Mouse (Mus musculus): ENCODE data around the gene Tex44. TPM values are rescaled to one million over a fixed set of nuclear protein-coding genes. Genes with fewer than 3 reads are reported as not detected.
A peak's percentile ranks its signal among the peaks of the same experiment; 100 is the strongest.

Tex44 gene
- polyA plus RNA-seq, 1 experiment from 2014 or later = not detected

DNA sequence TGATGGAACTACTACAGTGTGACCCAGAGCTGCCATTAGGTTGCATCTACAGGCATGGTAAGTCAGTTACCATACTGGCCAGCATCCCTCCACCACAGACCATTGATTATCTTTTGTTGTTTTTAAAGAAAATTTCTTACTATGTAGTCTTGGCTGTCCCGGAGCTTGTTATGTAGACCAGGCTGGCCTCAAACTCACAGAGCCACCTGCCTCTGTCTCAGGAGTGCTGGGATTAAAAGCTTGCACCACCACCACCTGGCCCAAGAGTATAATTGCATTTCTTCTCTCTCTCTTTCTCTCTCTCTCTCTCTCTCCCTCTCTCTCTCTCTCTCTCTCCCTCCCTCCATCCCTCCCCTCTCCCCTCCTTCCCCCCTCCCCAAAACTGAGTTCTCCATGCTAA, 1.8 kb upstream of the Tex44 start:
- Histone ChIP-seq H3K4me3 (no peak overlapping the region), H3K27ac (no peak overlapping the region), H3K9ac (no peak overlapping the region), H3K9me3 (no peaks in the 10 kb centered on the region), H3K4me1 (peaks cover 26% of the 10 kb centered on the region), H3K36me3 (no peaks in the 10 kb centered on the region), H3K4me2 (replicated peaks) (no peak overlapping the region), H3K27me3 (no peaks in the 10 kb centered on the region)
- ATAC-seq (ENCODE audit: low FRiP score, low read depth) = no peak
- WGBS = 81% methylated on average over 1 of the region's 1 CpGs

DNA sequence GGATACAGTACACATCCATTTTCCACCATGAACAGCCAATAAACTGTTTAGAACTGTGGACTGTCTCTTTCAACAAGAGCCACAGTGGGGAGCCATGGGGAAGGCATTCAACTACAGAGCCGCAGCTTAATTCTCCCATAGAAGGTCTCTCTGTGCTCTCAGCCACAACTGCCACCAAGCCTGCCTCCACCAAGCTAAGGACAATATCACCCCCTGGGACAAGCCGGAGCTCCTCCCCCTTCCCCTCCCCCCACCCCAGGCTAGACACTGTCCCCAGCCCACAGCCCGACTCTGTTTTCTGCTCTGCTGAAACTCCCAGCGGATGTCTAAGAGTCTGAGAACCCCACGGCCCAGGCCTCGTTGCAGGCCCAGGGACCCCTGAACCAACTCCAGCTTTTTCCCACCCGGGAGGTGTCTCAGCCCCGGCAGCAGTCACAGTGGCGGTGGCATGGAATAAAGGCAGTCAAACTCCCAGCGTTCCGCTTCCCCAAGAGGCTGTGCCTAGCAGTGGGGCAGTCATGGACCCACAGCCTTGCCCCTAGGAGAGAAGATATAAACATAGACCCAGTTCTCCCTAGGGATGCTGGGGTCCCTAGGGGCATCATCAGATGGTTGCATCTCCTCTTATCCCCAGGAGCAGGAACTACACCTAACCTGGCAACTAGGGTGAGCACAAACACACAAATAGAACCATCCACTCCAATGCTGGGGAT, 1.1 kb upstream of the Tex44 start:
- Histone ChIP-seq H3K27ac (0 out of 2 replicates have a peak overlapping the region, but pooled peaks have one; percentile 22), H3K4me1 (peaks cover 26% of the 10 kb centered on the region), H3K36me3 (no peaks in the 10 kb centered on the region), H3K9me3 (no peaks in the 10 kb centered on the region), H3K4me2 (replicated peaks) (no peak overlapping the region), H3K27me3 (no peaks in the 10 kb centered on the region), H3K4me3 (no peak overlapping the region), H3K9ac (0 out of 2 replicates have a peak overlapping the region, but pooled peaks have one; percentile 39)
- ATAC-seq (ENCODE audit: low FRiP score, low read depth) = no peak
- 30% methylated on average over 11 of the region's 11 CpGs for WGBS

GRCm38 (mm10) chr1:86430056-86430455, 3.9 kb downstream of the Tex44 start:
- peaks cover 20% of the 10 kb centered on the region for H3K4me1 ChIP-seq
- H3K4me2 ChIP-seq (replicated peaks) = no peak overlapping the region
- H3K36me3 ChIP-seq = no peaks in the 10 kb centered on the region
- no peak overlapping the region for H3K4me3 ChIP-seq
- WGBS = 47% methylated on average over 2 of the region's 2 CpGs
- no peak overlapping the region for H3K27ac ChIP-seq
- no peak for ATAC-seq (ENCODE audit: low FRiP score, low read depth)
- no peaks in the 10 kb centered on the region for H3K9me3 ChIP-seq
- H3K9ac ChIP-seq = no peak overlapping the region
- H3K27me3 ChIP-seq = no peaks in the 10 kb centered on the region

- Histone ChIP-seq H3K4me1 (peaks cover 29% of the 10 kb centered on the region), H3K27me3 (no peaks in the 10 kb centered on the region), H3K4me2 (replicated peaks) (no peak overlapping the region), H3K27ac (no peak overlapping the region; the same call in 1 of the 2 replicates), H3K9me3 (no peaks in the 10 kb centered on the region), H3K36me3 (no peaks in the 10 kb centered on the region), H3K9ac (no peak overlapping the region), H3K4me3 (no peak overlapping the region)
- WGBS = 84% methylated on average over 4 of the region's 4 CpGs
- no peak for ATAC-seq (ENCODE audit: low FRiP score, low read depth)
Measured at GRCm38 (mm10) chr1:86432778-86433177, 6.6 kb downstream of the Tex44 start.

GRCm38 (mm10) chr1:86433359-86433758, 7.2 kb downstream of the Tex44 start:
- WGBS = 77% methylated on average over 7 of the region's 7 CpGs
- peak overlapping the region; percentile 98 for H3K27ac ChIP-seq
- ATAC-seq (ENCODE audit: low FRiP score, low read depth) = no peak
- H3K4me1 ChIP-seq = peaks cover 32% of the 10 kb centered on the region
- peak overlapping the region; percentile 76; the same call in 1 of the 2 replicates for H3K9ac ChIP-seq
- no peaks in the 10 kb centered on the region for H3K36me3 ChIP-seq
- H3K27me3 ChIP-seq = no peaks in the 10 kb centered on the region
- H3K4me3 ChIP-seq = no peak overlapping the region
- H3K4me2 ChIP-seq (replicated peaks) = peak overlapping the region; percentile 88; the same call in 1 of the 2 replicates
- no peaks in the 10 kb centered on the region for H3K9me3 ChIP-seq

DNA sequence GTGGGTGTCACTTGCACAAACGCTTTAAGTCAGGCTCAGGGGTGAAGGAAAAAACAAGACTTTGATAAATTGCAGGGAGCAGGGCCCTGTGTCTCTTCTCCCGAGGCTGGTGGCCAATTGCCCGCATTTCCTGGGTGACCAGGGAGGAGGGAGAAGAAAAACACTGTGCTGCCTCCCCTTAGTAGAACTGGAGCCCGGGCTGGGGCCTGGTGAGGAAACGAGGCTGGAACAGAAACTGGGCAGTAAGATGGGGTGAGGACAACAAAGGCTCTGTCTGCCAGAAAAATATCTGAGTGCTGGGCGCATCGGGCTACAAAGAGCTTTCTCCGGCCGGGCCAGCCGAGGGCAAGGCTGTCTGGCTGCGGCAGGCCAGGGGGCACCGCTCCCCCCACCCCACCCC, 7.9 kb downstream of the Tex44 start:
- peaks cover 32% of the 10 kb centered on the region for H3K4me1 ChIP-seq
- 0% methylated on average over 12 of the region's 12 CpGs for WGBS
- no peaks in the 10 kb centered on the region for H3K36me3 ChIP-seq
- peak overlapping the region; percentile 76 for H3K9ac ChIP-seq
- no peaks in the 10 kb centered on the region for H3K9me3 ChIP-seq
- H3K4me2 ChIP-seq (replicated peaks) = peak overlapping the region; percentile 88
- peak overlapping the region; percentile 98 for H3K27ac ChIP-seq
- H3K27me3 ChIP-seq = no peaks in the 10 kb centered on the region
- peak overlapping the region; percentile 59 for H3K4me3 ChIP-seq
- peak; percentile 66 for ATAC-seq (ENCODE audit: low FRiP score, low read depth)

GRCm38 (mm10) chr1:86434439-86435201, 8.5 kb downstream of the Tex44 start:
- ATAC-seq (ENCODE audit: low FRiP score, low read depth) = peak; percentile 92
- Histone ChIP-seq H3K27me3 (no peaks in the 10 kb centered on the region), H3K4me1 (peaks cover 36% of the 10 kb centered on the region), H3K9ac (peak overlapping the region; percentile 76), H3K36me3 (no peaks in the 10 kb centered on the region), H3K4me3 (peak overlapping the region; percentile 59), H3K27ac (peak overlapping the region; percentile 98), H3K4me2 (replicated peaks) (peak overlapping the region; percentile 88), H3K9me3 (no peaks in the 10 kb centered on the region)
- WGBS = 4% methylated on average over 46 of the region's 46 CpGs

- H3K27ac ChIP-seq = peak overlapping the region; percentile 98
- peak; percentile 56 for ATAC-seq (ENCODE audit: low FRiP score, low read depth)
- 39% methylated on average over 13 of the region's 13 CpGs for WGBS
Measured at GRCm38 (mm10) chr1:86435302-86435821, 9.2 kb downstream of the Tex44 start.

GRCm38 (mm10) chr1:86437219-86438013, 11.3 kb downstream of the Tex44 start:
- H3K27ac ChIP-seq = 0 out of 2 replicates have a peak overlapping the region, but pooled peaks have one; percentile 6

More at GRCm38 (mm10) chr1:86435302-86435821, 9.2 kb downstream of the Tex44 start:
- Histone ChIP-seq H3K4me2 (replicated peaks) (peak overlapping the region; percentile 88), H3K27me3 (no peaks in the 10 kb centered on the region), H3K4me3 (peak overlapping the region; percentile 59; the same call in 1 of the 2 replicates), H3K36me3 (no peaks in the 10 kb centered on the region), H3K9ac (0 out of 2 replicates have a peak overlapping the region, but pooled peaks have one; percentile 76), H3K9me3 (no peaks in the 10 kb centered on the region), H3K4me1 (peaks cover 43% of the 10 kb centered on the region)

DNA sequence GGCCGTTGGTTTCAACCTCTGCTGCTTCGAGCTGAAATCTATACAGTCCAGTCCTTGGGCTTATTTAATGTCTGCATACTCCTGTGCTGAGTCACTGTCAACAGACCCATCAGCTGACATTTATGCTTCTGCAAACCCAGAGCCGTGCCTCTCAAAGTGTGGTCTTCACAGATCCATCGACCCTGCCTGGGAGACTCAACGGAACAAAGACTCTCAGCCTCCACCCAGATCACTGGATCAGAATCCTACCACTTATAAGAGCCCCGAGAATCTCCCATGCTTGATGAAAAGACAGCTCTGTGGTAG, 11.8 kb downstream of the Tex44 start:
- no peak for ATAC-seq (ENCODE audit: low FRiP score, low read depth)
- Histone ChIP-seq H3K27ac (0 out of 2 replicates have a peak overlapping the region, but pooled peaks have one; percentile 6), H3K4me1 (peaks cover 50% of the 10 kb centered on the region), H3K36me3 (no peaks in the 10 kb centered on the region), H3K4me3 (no peak overlapping the region), H3K9ac (no peak overlapping the region), H3K27me3 (no peaks in the 10 kb centered on the region), H3K9me3 (no peaks in the 10 kb centered on the region), H3K4me2 (replicated peaks) (no peak overlapping the region)
- 78% methylated on average over 6 of the region's 6 CpGs for WGBS

More at GRCm38 (mm10) chr1:86437219-86438013, 11.3 kb downstream of the Tex44 start:
- ATAC-seq (ENCODE audit: low FRiP score, low read depth) = no peak
- no peak overlapping the region for H3K4me3 ChIP-seq
- 61% methylated on average over 9 of the region's 9 CpGs for WGBS
- no peaks in the 10 kb centered on the region for H3K9me3 ChIP-seq
- peaks cover 47% of the 10 kb centered on the region for H3K4me1 ChIP-seq
- no peaks in the 10 kb centered on the region for H3K36me3 ChIP-seq
- no peak overlapping the region for H3K4me2 ChIP-seq (replicated peaks)
- H3K9ac ChIP-seq = no peak overlapping the region
- no peaks in the 10 kb centered on the region for H3K27me3 ChIP-seq

- 73% methylated on average over 2 of the region's 2 CpGs for WGBS
- H3K36me3 ChIP-seq = no peaks in the 10 kb centered on the region
- no peak for ATAC-seq (ENCODE audit: low FRiP score, low read depth)
- no peaks in the 10 kb centered on the region for H3K27me3 ChIP-seq
- H3K27ac ChIP-seq = no peak overlapping the region
- H3K4me3 ChIP-seq = no peak overlapping the region
- H3K4me2 ChIP-seq (replicated peaks) = no peak overlapping the region
- H3K9ac ChIP-seq = no peak overlapping the region
- H3K4me1 ChIP-seq = peaks cover 50% of the 10 kb centered on the region
- H3K9me3 ChIP-seq = no peaks in the 10 kb centered on the region
Measured at GRCm38 (mm10) chr1:86438501-86438900, 12.4 kb downstream of the Tex44 start.
